Mouse (Mus musculus): Measurements from ENCODE around the gene Zfp280b.
A peak's percentile ranks its signal among the peaks of the same experiment; 100 is the strongest.
"Not testable (repeated sequence)": the region's sequence is repeated elsewhere in the genome, so short reads cannot be mapped to it uniquely, and the experiment has no call there.

The Zfp280b gene

DNA sequence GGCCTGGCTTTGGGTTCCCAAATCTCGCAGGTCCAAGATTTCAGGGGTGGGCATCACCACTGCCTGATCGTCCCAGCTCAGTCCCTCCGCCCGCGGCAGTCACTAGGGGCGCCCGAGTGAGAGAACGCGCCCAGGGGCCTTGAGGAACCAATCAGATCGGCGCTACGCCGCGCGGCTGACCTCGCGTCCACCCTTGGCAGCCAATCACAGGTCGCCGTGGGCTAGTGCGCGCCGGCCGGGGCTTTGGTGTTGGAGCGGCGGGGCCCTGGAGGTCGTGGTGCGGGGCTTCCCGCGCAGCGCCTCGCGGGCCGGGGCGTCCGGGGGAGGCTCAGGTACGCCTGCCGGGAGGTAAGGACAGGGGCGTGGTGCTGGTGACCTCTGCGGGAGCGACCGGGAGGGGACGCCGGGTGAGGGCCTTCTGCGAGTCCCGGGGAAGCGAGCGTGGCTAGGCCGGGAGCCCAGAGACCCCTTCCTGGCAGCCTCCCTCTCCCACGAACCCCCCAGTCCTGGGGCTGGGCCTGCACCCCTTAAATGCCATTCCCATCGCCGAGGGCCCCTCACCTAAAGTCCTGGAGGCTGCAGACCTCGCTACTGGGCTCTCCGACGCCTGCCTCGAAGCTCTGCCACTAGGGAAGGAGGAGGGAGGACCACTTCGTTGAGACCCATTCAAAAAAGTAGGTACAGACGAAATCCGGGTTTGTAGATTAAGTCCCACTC, at the start of gene Zfp280b:
Zfp280b (plus strand) TSS at position 249 of the 717 bp plus-strand sequence.
- DNase-seq (ENCODE audit: low read depth, low spot score), result peak; percentile 88

DNA sequence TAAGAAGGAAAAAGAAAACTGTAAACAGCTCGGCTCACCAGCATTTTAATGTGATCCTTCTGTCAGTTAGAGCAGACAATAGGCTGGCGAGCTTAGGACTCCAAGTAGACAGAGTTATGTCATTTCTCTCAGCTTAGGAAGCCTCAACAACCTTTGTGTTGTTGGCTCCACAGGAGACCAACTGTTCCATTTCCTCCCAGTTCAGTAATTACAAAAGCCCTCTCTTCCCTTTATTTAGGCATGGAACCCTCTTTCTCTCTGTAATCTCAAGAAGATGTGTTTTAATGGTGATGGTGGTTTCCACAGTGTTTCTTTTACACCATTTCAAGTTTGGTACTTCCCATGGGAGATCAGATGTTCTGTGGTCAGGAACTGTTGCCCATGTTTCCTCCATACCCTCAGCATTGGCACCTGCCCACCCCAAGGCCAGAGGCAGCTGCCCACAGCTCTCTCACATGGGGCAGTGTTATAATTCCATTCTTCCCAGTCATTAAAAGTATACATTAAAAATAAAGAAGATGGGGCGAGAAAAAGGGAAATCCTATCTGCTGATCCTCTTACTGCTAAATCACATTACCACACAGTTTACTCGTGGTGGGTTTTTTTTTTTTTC, 41.9 kb upstream of the Zfp280b start:
- DNase-seq (ENCODE audit: low read depth, low spot score), result no peak

- no peak for DNase-seq (ENCODE audit: low read depth, low spot score)
Observed at GRCm38 (mm10) chr10:75993616-75994240, 38.7 kb upstream of the Zfp280b start.

- DNase-seq (ENCODE audit: low read depth, low spot score), result not testable (repeated sequence)
Observed at GRCm38 (mm10) chr10:75994531-75995210, 37.8 kb upstream of the Zfp280b start.

GRCm38 (mm10) chr10:75995463-75995862, 37.0 kb upstream of the Zfp280b start:
- no peak for DNase-seq (ENCODE audit: low read depth, low spot score)

GRCm38 (mm10) chr10:75996315-75996714, 36.1 kb upstream of the Zfp280b start:
- DNase-seq (ENCODE audit: low read depth, low spot score), result no peak

- no peak for DNase-seq (ENCODE audit: low read depth, low spot score)
Observed at GRCm38 (mm10) chr10:76001160-76001559, 31.3 kb upstream of the Zfp280b start.

DNA sequence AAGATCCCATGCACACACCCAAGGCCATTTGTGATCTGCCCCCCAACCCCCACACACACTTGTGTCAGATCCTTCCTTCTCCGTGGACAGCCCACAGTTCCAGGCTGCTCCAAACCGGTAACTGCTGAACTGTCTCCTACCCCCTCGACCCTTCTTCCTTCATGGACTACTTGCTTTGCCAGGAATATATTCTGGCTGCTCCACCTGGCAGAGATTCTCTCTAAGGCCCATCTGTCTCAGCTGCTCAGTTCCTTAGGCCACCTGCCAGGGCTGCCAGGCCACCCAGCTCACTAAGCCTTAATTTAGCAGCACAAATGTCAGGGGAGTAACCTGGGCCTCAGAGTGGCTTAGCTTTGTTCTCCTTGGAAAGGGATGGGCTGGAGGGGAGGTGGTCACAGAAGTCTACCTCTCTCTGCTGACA, 30.3 kb upstream of the Zfp280b start:
- DNase-seq (ENCODE audit: low read depth, low spot score), result no peak

DNA sequence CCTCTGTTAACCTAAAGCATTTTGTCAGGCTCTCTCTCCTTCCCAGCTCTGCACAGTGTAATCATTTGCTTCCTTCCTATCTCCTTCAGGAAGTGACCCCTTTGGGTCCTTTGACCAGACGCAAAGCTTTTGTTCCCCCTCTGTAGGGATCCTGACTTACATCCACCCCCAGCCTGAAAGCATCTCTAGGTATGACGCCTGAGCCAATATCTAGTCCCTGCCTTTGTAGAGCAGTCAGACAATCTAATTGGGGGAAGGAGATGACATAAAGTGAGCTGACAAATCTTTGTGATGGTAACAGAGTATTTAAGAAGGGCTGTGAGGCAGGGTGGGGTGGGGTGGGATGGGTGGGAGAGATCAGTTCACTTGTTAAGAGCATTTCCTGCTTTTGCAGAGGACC, 29.8 kb upstream of the Zfp280b start:
- DNase-seq (ENCODE audit: low read depth, low spot score), result no peak

GRCm38 (mm10) chr10:76003221-76003620, 29.2 kb upstream of the Zfp280b start:
- no peak for DNase-seq (ENCODE audit: low read depth, low spot score)

GRCm38 (mm10) chr10:76006385-76006784, 26.1 kb upstream of the Zfp280b start:
- DNase-seq (ENCODE audit: low read depth, low spot score), result no peak

- DNase-seq (ENCODE audit: low read depth, low spot score), result no peak
Observed at GRCm38 (mm10) chr10:76009812-76010211, 22.6 kb upstream of the Zfp280b start.

DNA sequence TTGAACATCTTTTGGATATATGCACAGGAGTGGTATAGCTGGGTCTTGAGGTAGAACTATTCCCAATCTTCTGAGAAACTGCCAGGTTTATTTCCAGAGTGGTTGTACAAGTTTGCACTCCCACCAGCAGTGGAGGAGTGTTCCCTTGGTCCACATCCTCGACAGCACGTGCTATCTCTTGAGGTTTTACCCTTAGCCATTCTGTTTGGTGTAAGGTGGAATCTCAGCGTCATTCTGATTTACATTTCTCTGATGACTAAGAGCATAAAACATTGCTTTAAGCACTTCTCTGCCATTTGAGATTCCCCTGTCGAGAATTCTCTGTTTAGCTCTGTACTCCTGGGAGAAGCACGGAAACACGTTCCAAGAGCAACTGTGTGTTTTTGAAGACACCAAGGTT, 19.5 kb upstream of the Zfp280b start:
- no peak for DNase-seq (ENCODE audit: low read depth, low spot score)

DNA sequence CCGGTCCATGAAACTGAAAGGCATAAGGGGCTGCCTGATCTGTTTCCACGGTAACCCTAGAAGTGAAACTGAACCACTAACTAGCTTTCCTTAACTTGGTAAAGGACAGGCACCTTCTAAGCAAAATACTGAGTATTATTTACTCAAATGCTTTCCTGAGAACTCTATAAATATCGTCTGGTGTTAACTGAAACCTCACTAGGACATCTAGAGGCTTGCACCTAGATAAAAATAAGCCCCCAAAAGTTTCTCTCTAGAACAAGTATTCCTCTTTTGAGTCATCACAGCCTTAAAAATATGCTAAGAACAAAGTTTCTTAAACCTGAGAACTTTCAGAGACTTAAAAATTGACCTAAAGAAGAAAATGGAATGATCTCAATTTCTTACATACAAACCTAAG, 15.6 kb upstream of the Zfp280b start:
- DNase-seq (ENCODE audit: low read depth, low spot score), result no peak

DNA sequence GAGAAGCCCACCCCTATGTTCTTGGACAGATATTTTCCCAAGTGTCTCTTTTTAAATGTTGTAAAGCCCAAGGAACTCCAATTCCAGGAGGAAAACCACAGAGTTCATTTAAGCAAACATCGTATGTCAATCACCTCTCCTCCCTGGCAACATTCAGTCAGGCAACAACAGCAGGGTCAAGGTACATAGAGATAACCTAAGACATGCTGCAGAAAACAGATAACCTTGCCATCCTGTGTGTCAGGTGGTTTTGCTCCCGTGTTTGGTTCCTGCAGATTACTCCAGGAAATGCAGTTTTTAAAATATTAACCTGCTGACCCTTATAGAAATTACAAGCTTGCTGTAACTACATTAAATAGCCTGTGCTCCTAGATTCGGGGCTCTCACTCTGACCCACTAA, 10.7 kb upstream of the Zfp280b start:
- DNase-seq (ENCODE audit: low read depth, low spot score), result no peak

- no peak for DNase-seq (ENCODE audit: low read depth, low spot score)
Observed at GRCm38 (mm10) chr10:76023921-76024320, 8.5 kb upstream of the Zfp280b start.

GRCm38 (mm10) chr10:76025470-76026190, 6.8 kb upstream of the Zfp280b start:
- DNase-seq (ENCODE audit: low read depth, low spot score), result no peak

- DNase-seq (ENCODE audit: low read depth, low spot score), result no peak
Observed at GRCm38 (mm10) chr10:76027127-76028015, 5.1 kb upstream of the Zfp280b start.

- no peak for DNase-seq (ENCODE audit: low read depth, low spot score)
Observed at GRCm38 (mm10) chr10:76028016-76028366, 4.5 kb upstream of the Zfp280b start.

- no peak for DNase-seq (ENCODE audit: low read depth, low spot score)
Observed at GRCm38 (mm10) chr10:76028396-76028795, 4.1 kb upstream of the Zfp280b start.

DNA sequence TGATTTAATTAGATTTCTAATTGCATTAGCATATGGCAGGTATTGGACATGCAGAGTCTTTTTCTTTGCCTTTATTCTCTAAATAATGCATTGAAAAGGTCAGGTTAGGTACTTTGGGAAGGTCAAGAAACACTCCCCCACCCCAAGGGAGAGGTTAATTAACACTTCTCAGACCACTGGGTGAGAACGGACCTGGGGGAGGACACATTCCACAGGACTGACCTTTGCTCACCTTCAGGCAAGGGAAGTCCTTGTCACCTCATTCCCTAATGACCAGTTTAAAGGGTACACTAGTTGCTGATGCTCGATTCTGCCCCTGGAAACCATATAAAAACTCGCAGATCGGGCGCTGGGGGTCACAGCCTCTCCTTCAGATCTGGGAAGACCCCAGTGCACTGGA, 3.2 kb upstream of the Zfp280b start:
- no peak for DNase-seq (ENCODE audit: low read depth, low spot score)

Data from retina, postnatal 7 days (tissue).